Mouse (Mus musculus) neural tube, embryonic 10.5 days (tissue): ENCODE data around the gene Rps6ka5.
A peak's percentile ranks its signal among the peaks of the same experiment; 100 is the strongest.

ENCODE experiments used
- DNase-seq: peaks from one replicate; pipeline ENCODE4 v3.0.0-alpha.2; 2017; ENCODE audit warnings: low spot score; ENCODE audit errors: extremely low spot score

Gene Rps6ka5

GRCm38 (mm10) chr12:100605596-100605995 lies 121.2 kb downstream of the Rps6ka5 start:
- DNase-seq = no peak

GRCm38 (mm10) chr12:100604540-100604939 lies 122.2 kb downstream of the Rps6ka5 start:
- peak; percentile 32 for DNase-seq

- DNase-seq = no peak
These were observed 132.1 kb downstream of the Rps6ka5 start for GRCm38 (mm10) chr12:100594700-100595099.

GRCm38 (mm10) chr12:100586601-100587000 lies 140.2 kb downstream of the Rps6ka5 start:
- no peak for DNase-seq

GRCm38 (mm10) chr12:100579221-100579620 lies 147.6 kb downstream of the Rps6ka5 start:
- no peak for DNase-seq

- no peak for DNase-seq
These were observed 148.5 kb downstream of the Rps6ka5 start for GRCm38 (mm10) chr12:100578291-100578690.

GRCm38 (mm10) chr12:100575739-100576138 lies 151.0 kb downstream of the Rps6ka5 start:
- no peak for DNase-seq

GRCm38 (mm10) chr12:100570522-100571072 lies 156.2 kb downstream of the Rps6ka5 start:
- DNase-seq = no peak

- no peak for DNase-seq
These were observed 158.0 kb downstream of the Rps6ka5 start for GRCm38 (mm10) chr12:100568831-100569230.

GRCm38 (mm10) chr12:100568105-100568504 lies 158.7 kb downstream of the Rps6ka5 start:
- no peak for DNase-seq

GRCm38 (mm10) chr12:100567627-100568026 lies 159.2 kb downstream of the Rps6ka5 start:
- DNase-seq = no peak

GRCm38 (mm10) chr12:100553675-100554074 lies 173.1 kb downstream of the Rps6ka5 start:
- no peak for DNase-seq

GRCm38 (mm10) chr12:100551972-100552371 lies 174.8 kb downstream of the Rps6ka5 start:
- no peak for DNase-seq

- DNase-seq = no peak
These were observed 182.6 kb downstream of the Rps6ka5 start for GRCm38 (mm10) chr12:100544194-100544567.

GRCm38 (mm10) chr12:100543437-100544193 lies 183.2 kb downstream of the Rps6ka5 start:
- DNase-seq = peak; percentile 1

- DNase-seq = peak; percentile 4
These were observed 184.3 kb downstream of the Rps6ka5 start for GRCm38 (mm10) chr12:100542494-100542893.

GRCm38 (mm10) chr12:100542076-100542475 lies 184.7 kb downstream of the Rps6ka5 start:
- no peak for DNase-seq

- DNase-seq = peak; percentile 12
These were observed 187.5 kb downstream of the Rps6ka5 start for GRCm38 (mm10) chr12:100539158-100539714.

GRCm38 (mm10) chr12:100538445-100539157 lies 188.2 kb downstream of the Rps6ka5 start:
- peak; percentile 12 for DNase-seq

GRCm38 (mm10) chr12:100537091-100537490 lies 189.7 kb downstream of the Rps6ka5 start:
- DNase-seq = peak; percentile 11

GRCm38 (mm10) chr12:100535028-100535427 lies 191.8 kb downstream of the Rps6ka5 start:
- DNase-seq = peak; percentile 9

- DNase-seq = no peak
These were observed 192.8 kb downstream of the Rps6ka5 start for GRCm38 (mm10) chr12:100534028-100534427.
